Mouse (Mus musculus): Measurements from ENCODE around the gene Crip1. TPM values are rescaled to one million over a fixed set of nuclear protein-coding genes. Genes with fewer than 3 reads are reported as not detected.
"Not testable (repeated sequence)": the region's sequence is repeated elsewhere in the genome, so short reads cannot be mapped to it uniquely, and the experiment has no call there.

Gene Crip1
- polyA plus RNA-seq, 1 experiment from 2014 or later: 865 TPM

DNA sequence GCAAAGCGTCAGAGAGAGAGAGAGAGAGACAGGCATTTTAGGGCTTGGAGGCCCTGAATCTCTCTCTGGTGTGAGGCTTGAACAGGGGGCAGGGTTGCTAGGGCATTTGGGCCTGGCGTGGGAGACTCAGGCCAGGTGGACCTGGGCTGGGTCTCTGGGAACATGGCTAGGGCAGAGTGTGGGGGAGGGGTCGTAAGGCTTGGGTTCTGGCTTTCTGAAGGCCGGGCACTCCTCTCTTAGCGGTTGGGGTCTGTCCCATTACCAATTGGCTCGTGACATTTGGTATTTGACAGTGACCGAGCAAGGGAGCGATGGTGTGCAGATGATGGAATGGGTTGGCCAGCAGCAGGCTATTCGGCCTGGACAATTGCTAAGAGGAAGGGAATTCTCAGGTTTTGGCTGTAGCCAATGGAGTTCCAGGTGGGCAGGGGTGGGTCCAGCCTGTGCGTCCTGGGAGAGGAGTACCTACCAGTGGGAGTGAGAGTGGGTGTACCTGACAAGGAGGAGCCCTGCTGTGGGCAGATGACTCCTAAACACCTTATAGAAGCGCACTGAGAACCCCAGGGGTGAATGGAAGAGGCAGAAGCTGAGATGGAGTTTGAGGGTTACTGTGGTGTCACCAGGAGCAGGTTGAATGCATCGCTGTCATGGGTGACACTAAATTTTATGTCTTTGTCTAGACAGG, 40.4 kb downstream of the Crip1 start:
- H3K4me2 ChIP-seq (replicated peaks; ENCODE audit: low read depth): peak overlapping the region; percentile 74
- peak overlapping the region; percentile 56 for H3K4me3 ChIP-seq (ENCODE audit: low read depth, low read length)
- no peak overlapping the region for H3K27ac ChIP-seq (replicated peaks)
- H3K36me3 ChIP-seq (ENCODE audit: control insufficient read depth, insufficient read depth, low read length): no peaks in the 10 kb centered on the region
- peaks cover 2% of the 10 kb centered on the region for H3K4me1 ChIP-seq (replicated peaks; ENCODE audit: control insufficient read depth, insufficient read depth)
- no peaks in the 10 kb centered on the region for H3K9me3 ChIP-seq (ENCODE audit: control insufficient read depth, low read length)
- ATAC-seq (ENCODE audit: low FRiP score, low TSS enrichment) (no peak), DNase-seq (ENCODE audit: low spot score) (no peak)
- H3K27me3 ChIP-seq (ENCODE audit: control insufficient read depth, insufficient read depth, low read length): no peaks in the 10 kb centered on the region; the same call in 1 of the 2 replicates
- TF ChIP-seq CTCF (IDR thresholded peaks at IDR 0.05; ENCODE audit: low read depth) (no peak), EP300 (optimal IDR thresholded peaks at IDR 0.05) (no peak)
- peak overlapping the region; percentile 63 for H3K9ac ChIP-seq (ENCODE audit: low read length)
- 50% methylated on average over 12 of the region's 12 CpGs for WGBS

DNA sequence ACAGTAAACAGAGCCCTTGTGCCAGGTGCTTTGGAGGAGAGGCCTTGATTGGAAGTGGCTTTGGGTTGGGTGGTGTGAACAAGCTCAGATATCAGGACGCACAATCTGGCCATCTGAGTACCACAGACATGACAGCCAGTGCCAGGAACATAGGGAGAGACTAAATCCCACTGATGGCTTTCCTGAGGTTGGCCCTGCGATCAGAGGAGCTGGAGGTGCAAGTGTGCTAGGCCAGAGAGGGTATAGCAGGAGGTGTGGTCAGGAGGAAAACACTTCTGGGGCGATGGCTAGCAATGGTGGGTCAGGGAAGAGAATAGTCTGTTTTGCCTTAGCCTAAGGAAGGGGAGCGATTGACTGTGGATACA, 40.9 kb downstream of the Crip1 start:
- no peaks in the 10 kb centered on the region; the same call in 1 of the 2 replicates for H3K27me3 ChIP-seq (ENCODE audit: control insufficient read depth, insufficient read depth, low read length)
- no peak overlapping the region for H3K9ac ChIP-seq (ENCODE audit: low read length)
- peak overlapping the region; percentile 66 for H3K4me2 ChIP-seq (replicated peaks; ENCODE audit: low read depth)
- H3K4me3 ChIP-seq (ENCODE audit: low read depth, low read length): peak overlapping the region; percentile 37; the same call in 1 of the 2 replicates
- no peaks in the 10 kb centered on the region for H3K36me3 ChIP-seq (ENCODE audit: control insufficient read depth, insufficient read depth, low read length)
- H3K9me3 ChIP-seq (ENCODE audit: control insufficient read depth, low read length): no peaks in the 10 kb centered on the region
- no peak for TF ChIP-seq CTCF (IDR thresholded peaks at IDR 0.05; ENCODE audit: low read depth)
- TF ChIP-seq EP300 (optimal IDR thresholded peaks at IDR 0.05): no peak
- ATAC-seq (ENCODE audit: low FRiP score, low TSS enrichment) (no peak), DNase-seq (ENCODE audit: low spot score) (no peak)
- WGBS: 51% methylated on average over 4 of the region's 4 CpGs
- no peak overlapping the region for H3K27ac ChIP-seq (replicated peaks)
- peaks cover 2% of the 10 kb centered on the region for H3K4me1 ChIP-seq (replicated peaks; ENCODE audit: control insufficient read depth, insufficient read depth)

- Histone ChIP-seq H3K27ac (replicated peaks) (no peak overlapping the region), H3K4me3 (ENCODE audit: low read depth, low read length) (peak overlapping the region; percentile 37), H3K36me3 (ENCODE audit: control insufficient read depth, insufficient read depth, low read length) (no peaks in the 10 kb centered on the region), H3K4me1 (replicated peaks; ENCODE audit: control insufficient read depth, insufficient read depth) (peaks cover 2% of the 10 kb centered on the region), H3K9ac (ENCODE audit: low read length) (peak overlapping the region; percentile 23), H3K9me3 (ENCODE audit: control insufficient read depth, low read length) (no peaks in the 10 kb centered on the region), H3K4me2 (replicated peaks; ENCODE audit: low read depth) (peak overlapping the region; percentile 66), H3K27me3 (ENCODE audit: control insufficient read depth, insufficient read depth, low read length) (no peaks in the 10 kb centered on the region; the same call in 1 of the 2 replicates)
- peak; percentile 65 for ATAC-seq (ENCODE audit: low FRiP score, low TSS enrichment)
- TF ChIP-seq EP300 (optimal IDR thresholded peaks at IDR 0.05) (no peak), CTCF (IDR thresholded peaks at IDR 0.05; ENCODE audit: low read depth) (peak; percentile 87)
- 4% methylated on average over 52 of the region's 56 CpGs for WGBS
- peak; percentile 87 for DNase-seq (ENCODE audit: low spot score)
These were observed 41.6 kb downstream of the Crip1 start for GRCm38 (mm10) chr12:113187584-113188295.

DNA sequence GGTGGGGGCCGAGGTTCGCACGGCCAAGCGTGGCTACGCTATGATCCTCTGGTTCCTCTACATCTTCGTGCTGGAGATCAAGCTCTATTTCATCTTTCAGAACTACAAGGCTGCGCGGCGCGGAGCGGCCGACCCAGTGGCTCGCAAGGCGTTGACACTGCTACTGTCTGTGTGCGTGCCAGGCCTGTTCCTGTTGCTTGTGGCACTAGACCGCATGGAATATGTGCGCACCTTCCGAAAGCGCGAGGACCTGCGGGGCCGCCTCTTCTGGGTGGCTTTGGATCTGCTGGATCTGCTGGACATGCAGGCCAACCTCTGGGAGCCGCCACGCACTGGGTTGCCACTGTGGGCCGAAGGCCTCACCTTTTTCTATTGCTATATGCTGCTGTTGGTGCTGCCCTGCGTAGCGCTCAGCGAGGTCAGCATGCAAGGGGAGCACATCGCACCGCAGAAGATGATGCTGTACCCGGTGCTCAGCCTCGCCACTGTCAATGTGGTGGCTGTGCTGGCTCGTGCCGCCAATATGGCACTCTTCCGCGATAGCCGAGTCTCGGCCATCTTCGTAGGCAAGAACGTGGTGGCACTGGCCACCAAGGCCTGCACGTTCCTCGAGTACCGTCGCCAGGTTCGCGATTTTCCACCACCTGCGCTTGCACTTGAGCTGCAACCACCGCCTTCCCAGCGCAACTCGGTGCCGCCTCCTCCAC, 42.4 kb downstream of the Crip1 start:
- no peak overlapping the region for H3K27ac ChIP-seq (replicated peaks)
- H3K4me3 ChIP-seq (ENCODE audit: low read depth, low read length): no peak overlapping the region

GRCm38 (mm10) chr12:113193423-113193822, 47.3 kb downstream of the Crip1 start:
- no peak for ATAC-seq (ENCODE audit: low FRiP score, low TSS enrichment)
- TF ChIP-seq EP300 (optimal IDR thresholded peaks at IDR 0.05) (no peak), CTCF (IDR thresholded peaks at IDR 0.05; ENCODE audit: low read depth) (no peak)
- Histone ChIP-seq H3K4me1 (replicated peaks; ENCODE audit: control insufficient read depth, insufficient read depth) (no peaks in the 10 kb centered on the region), H3K4me2 (replicated peaks; ENCODE audit: low read depth) (no peak overlapping the region), H3K4me3 (ENCODE audit: low read depth, low read length) (no peak overlapping the region), H3K27ac (replicated peaks) (no peak overlapping the region), H3K27me3 (ENCODE audit: control insufficient read depth, insufficient read depth, low read length) (no peaks in the 10 kb centered on the region), H3K9me3 (ENCODE audit: control insufficient read depth, low read length) (no peaks in the 10 kb centered on the region), H3K36me3 (ENCODE audit: control insufficient read depth, insufficient read depth, low read length) (no peaks in the 10 kb centered on the region), H3K9ac (ENCODE audit: low read length) (no peak overlapping the region)
- DNase-seq (ENCODE audit: low spot score): no peak
- WGBS: 33% methylated on average over 2 of the region's 2 CpGs

More for the DNA sequence above, 42.4 kb downstream of the Crip1 start:
- H3K9ac ChIP-seq (ENCODE audit: low read length): no peak overlapping the region
- 83% methylated on average over 51 of the region's 51 CpGs for WGBS
- H3K9me3 ChIP-seq (ENCODE audit: control insufficient read depth, low read length): no peaks in the 10 kb centered on the region
- H3K27me3 ChIP-seq (ENCODE audit: control insufficient read depth, insufficient read depth, low read length): no peaks in the 10 kb centered on the region; the same call in 1 of the 2 replicates
- H3K4me2 ChIP-seq (replicated peaks; ENCODE audit: low read depth): peak overlapping the region; percentile 66; the same call in 1 of the 2 replicates
- DNase-seq (ENCODE audit: low spot score) (no peak), ATAC-seq (ENCODE audit: low FRiP score, low TSS enrichment) (peak; percentile 8; the same call in 1 of the 2 replicates)
- H3K4me1 ChIP-seq (replicated peaks; ENCODE audit: control insufficient read depth, insufficient read depth): peaks cover 2% of the 10 kb centered on the region
- no peaks in the 10 kb centered on the region for H3K36me3 ChIP-seq (ENCODE audit: control insufficient read depth, insufficient read depth, low read length)
- no peak for TF ChIP-seq CTCF (IDR thresholded peaks at IDR 0.05; ENCODE audit: low read depth)
- TF ChIP-seq EP300 (optimal IDR thresholded peaks at IDR 0.05): no peak

DNA sequence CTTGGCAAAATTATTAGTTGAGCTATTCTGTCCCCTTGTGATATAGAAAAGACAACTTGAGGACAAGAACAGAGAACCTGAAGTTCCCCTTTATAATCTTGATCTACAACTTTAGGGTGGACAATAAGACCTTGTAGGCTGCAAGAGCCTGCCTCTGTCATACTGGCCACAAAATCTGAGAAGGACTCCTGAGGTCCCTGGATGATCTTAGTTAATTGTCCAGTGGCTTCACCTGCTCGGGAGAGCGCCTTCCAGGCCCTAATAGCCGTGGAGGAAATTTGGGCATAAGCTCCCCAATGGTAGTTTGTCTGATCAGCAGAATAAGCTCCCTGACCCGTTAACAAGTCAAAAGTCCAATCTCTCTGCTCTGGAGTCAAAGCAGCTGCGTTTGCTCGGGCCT, 53.0 kb downstream of the Crip1 start:
- not testable (repeated sequence) for H3K9me3 ChIP-seq (ENCODE audit: control insufficient read depth, low read length); H3K27me3 ChIP-seq (ENCODE audit: control insufficient read depth, insufficient read depth, low read length); ATAC-seq (ENCODE audit: low FRiP score, low TSS enrichment); DNase-seq (ENCODE audit: low spot score); H3K27ac ChIP-seq (replicated peaks); H3K4me1 ChIP-seq (replicated peaks; ENCODE audit: control insufficient read depth, insufficient read depth); H3K4me2 ChIP-seq (replicated peaks; ENCODE audit: low read depth); H3K9ac ChIP-seq (ENCODE audit: low read length); H3K4me3 ChIP-seq (ENCODE audit: low read depth, low read length); H3K36me3 ChIP-seq (ENCODE audit: control insufficient read depth, insufficient read depth, low read length)
- 100% methylated on average over 3 of the region's 6 CpGs for WGBS

Data from stomach, postnatal 0 days (tissue).